Mouse (Mus musculus) CD8-positive naive resting alpha-beta T cell, adult 2 months (primary cell): ENCODE results near the gene Adamtsl2.

Experiments
- DNase-seq, 2 experiments: peaks; one replicate each; pipeline ENCODE4 v3.0.0; 2022; ENCODE audit warnings: low read depth in 2 of 2, low spot score in 2 of 2

Adamtsl2 gene

GRCm38 (mm10) chr2:27074804-27075203 is 4.4 kb upstream of the Adamtsl2 start:
- no peak for DNase-seq

DNA sequence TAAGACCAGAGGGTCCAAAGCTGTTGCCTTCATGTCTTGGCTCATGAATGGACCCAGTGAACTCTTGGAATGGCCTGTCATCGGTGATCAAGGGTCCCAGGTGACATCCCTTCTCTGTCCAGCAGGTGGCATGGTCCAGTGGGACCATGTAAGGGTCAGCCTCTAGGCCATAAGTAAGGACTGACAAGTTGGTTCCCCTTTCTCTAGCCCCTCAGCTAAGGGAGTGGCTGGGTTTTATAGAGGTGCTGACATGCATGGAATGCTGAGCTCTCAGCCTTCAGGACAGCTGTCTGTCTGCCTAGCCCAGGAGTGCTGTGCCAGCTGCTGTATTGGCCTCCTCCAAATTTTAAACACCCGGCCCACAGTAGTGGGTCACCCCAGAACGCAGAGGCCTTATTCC is 3.7 kb upstream of the Adamtsl2 start:
- peak in 1 of 2 experiments; percentile 12 for DNase-seq

- DNase-seq = no peak
Observed at GRCm38 (mm10) chr2:27077655-27078244, 1.4 kb upstream of the Adamtsl2 start.

GRCm38 (mm10) chr2:27078312-27078711 is 867 bp upstream of the Adamtsl2 start:
- DNase-seq = no peak

- no peak for DNase-seq
Observed at GRCm38 (mm10) chr2:27079649-27080048, 470 bp downstream of the Adamtsl2 start.

GRCm38 (mm10) chr2:27083761-27084475 is 4.7 kb downstream of the Adamtsl2 start:
- DNase-seq = no peak

DNA sequence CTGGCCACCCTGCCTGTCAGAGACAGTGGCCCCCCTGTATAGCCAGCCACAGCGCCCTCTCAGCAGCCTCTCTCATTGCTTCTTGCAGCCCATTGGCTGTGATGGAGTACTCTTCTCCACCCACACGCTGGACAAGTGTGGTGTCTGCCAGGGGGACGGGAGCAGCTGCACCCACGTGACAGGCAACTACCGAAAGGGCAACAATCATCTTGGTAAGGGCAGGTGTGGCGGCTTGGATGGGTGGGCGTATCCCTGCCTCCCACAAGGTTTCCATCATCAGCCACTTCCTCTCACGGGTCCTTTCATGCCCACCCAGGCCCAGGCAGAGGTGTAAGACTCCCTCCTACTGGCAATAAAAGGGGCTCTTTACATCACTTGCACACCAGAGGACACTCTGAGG is 5.8 kb downstream of the Adamtsl2 start:
- DNase-seq = no peak

GRCm38 (mm10) chr2:27085801-27086200 is 6.6 kb downstream of the Adamtsl2 start:
- no peak for DNase-seq

DNA sequence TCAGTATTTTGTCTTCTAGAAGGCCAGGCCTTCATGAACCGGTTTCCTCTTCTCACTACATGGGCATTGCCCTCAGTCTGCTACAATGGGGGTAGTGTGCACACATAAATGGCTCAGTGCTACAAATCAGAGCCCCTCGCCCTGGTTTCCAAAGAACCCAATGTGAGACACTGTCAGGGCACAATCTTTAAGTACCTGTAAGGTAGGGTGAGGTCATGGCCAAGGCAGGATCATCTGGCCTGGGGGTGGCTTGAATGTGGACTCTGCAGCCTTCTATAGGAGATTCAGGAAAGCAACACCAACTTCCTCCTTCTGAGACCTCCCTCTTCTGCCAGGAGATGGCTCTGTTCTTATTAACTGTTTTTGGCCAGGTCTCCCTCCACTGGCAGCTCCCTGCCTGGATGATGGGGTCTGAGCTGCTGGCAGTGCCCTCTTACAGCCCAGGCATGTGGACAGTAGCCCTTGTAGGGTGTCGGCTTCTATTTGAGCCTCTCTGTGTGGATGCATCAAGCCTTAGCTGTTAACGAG is 7.4 kb downstream of the Adamtsl2 start:
- no peak for DNase-seq

GRCm38 (mm10) chr2:27087581-27087980 is 8.4 kb downstream of the Adamtsl2 start:
- DNase-seq = no peak

DNA sequence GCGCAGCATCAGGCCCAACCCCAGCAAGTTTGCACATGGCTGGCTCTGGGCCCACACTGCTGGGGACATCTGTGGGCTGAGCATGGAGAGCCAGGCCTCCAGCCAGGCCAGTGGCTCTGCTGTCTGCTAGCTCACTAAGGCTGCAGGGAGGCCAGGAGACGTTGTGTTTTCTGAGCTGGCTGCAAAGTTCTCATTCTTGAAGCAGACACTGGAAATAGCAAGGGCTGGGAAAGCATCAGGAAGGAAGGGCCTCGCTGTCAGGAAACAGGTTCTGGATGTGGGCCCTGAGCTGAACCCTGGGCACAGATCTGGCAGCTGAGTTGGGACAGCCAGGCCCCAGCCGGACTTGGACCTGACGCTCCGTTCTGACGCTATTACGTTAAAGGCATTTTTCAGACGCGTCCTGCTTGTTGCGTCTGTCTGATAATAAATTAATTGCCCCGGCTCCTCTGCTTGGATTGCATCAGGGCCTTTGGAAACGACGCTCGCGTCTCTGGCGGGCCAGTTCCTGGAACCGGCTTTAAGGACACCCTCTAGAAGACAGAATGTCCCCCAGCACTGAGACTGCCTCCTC is 9.0 kb downstream of the Adamtsl2 start:
- no peak for DNase-seq

DNA sequence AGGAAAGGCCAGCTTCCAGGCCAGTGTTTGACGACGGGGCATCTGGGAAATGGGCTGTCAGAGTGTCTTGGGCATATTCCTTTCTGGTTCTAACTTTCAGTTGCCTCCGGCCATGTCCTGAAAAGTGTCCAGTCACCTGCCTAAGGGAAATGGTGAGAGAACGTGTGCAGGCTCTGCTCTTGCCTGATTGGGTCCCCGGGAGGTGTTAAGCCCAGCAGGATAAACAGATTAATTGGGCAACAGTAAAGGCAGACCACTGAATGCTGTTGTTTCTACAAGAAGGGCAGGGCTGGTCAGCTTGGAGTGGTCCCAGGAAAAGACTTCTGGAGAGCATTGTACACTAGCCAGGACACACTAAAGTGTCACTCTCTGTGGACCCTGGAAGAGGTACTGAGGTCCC is 9.5 kb downstream of the Adamtsl2 start:
- no peak for DNase-seq

DNA sequence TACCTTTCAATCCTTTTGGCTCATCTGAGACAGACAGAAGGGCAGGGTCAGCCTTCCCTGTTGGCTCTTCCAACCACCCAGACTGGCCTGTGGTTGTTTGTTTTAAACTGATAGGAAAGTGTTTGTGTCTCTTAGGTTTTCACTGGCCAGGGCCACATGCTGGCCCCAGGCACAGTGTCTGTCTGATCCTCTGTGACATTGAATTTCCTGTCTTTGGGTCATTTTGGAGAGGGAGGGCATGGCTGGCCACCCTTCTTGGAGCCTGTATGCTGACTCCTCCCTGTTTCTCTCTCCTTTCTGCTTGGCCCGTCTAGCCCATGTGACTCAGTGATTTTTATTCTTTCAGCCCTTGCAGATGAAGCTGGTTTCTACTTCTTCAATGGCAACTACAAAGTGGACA is 10.1 kb downstream of the Adamtsl2 start:
- DNase-seq = no peak

DNA sequence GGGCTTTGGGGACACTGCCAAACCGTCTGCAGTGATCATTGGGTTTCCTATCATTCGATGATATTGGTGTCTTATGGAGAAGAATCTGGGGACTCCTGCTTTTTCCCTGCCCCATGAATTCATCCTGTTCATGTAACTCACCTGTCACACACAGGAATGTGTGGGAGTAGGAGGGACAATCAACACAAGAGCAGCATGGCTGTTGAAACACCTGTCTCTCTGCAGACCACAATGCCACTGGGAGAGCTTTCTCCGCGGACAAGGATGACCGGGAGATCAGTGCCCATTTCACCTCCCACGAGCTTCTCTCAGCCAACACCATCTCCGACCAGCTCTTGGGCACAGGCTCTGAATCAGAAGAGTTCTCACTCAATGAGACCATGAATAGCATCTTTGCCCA is 16.0 kb downstream of the Adamtsl2 start:
- DNase-seq = no peak

DNA sequence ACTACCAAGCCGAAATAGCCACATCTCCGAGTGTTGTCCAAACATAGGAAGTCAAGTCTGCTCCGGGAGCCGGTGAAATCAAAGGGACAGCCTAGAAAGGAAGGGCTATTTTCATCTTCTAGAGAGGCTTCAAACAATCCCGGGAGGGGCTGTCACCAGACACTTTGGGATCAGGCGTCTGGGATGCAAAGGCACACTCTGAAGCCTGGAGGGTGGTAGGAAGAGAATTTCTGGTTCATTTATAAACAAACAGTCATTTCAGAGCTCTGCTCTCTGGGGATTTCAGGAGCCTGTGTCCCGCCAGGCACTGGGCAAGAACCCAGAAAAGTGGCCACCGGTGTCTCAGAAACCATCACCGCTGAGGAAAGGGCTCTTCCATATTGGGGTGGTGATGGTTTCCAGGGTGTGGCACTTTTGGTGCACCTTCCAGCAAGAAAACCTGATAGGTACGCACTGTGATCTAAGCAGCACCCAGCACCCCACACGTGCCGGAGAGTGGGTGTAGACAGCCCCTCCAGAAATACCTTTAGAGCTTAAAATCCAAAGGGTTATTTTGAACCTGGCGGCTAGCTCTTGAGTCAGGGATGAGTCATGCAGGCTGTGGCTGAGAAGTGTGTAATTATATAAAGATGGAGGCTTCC is 17.3 kb downstream of the Adamtsl2 start:
- no peak for DNase-seq

DNA sequence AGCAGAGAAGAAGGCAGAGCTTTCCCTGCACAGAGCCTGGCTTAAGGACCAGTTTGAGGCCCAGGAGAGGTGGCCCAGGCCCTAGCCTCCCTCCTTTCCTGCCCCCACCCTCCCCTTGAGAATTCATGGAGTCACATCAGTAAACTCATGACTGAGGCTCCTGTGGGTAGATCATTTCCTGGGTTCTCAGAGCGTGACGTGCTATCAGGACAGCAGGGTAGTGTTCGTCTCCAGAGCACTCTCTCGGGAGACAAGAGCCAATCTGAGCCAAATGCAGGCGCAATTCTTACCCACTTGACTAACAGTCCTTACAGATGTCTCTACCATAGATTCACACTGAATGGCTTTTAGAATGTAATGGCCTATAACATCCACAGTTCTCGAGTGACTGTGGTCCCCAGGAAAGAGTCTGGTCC is 18.1 kb downstream of the Adamtsl2 start:
- DNase-seq = no peak

GRCm38 (mm10) chr2:27097776-27098175 is 18.6 kb downstream of the Adamtsl2 start:
- no peak for DNase-seq

DNA sequence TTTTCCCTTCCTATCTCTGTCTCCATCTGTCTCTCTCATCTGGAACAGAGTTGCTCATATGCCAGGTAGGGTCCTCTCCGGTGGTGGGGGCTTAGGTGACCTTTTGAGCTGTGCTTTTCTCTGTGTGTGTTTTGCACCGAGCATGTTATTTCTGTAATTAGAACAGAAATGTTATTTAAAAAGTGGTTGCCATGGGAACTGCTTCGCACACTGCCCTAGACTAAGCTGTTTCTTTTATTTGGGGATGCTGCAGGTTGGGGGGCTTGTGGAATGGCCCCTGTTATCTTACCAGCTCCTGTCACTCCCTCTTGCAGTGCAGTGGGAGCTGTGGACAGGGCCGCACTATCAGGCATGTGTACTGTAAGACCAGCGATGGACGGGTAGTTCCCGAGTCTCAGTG is 24.4 kb downstream of the Adamtsl2 start:
- no peak for DNase-seq

GRCm38 (mm10) chr2:27106816-27107215 is 27.6 kb downstream of the Adamtsl2 start:
- no peak for DNase-seq

DNA sequence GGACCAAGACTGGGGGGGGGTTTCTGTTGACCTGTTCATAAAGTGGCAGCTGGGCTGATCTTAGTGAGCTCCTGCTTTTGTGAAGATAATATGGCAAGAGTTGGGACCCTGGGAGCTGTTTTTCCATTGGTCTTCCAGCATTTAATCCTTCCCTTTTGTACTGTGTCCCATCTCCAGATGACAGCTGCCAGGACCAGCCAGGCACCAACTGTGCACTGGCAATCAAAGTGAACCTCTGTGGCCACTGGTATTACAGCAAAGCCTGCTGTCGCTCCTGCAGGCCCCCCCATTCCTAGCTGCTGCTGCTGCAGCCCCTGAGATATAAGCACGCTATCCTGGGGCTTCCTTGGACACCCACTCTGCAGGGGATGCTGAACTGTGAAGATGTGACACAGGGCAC is 29.0 kb downstream of the Adamtsl2 start:
- no peak for DNase-seq

GRCm38 (mm10) chr2:27109052-27109451 is 29.9 kb downstream of the Adamtsl2 start:
- DNase-seq = no peak

- DNase-seq = no peak
Observed at GRCm38 (mm10) chr2:27112585-27112984, 33.4 kb downstream of the Adamtsl2 start.
